Mouse (Mus musculus): ENCODE data around the gene Themis3.
A peak's percentile ranks its signal among the peaks of the same experiment; 100 is the strongest.

The Themis3 gene

DNA sequence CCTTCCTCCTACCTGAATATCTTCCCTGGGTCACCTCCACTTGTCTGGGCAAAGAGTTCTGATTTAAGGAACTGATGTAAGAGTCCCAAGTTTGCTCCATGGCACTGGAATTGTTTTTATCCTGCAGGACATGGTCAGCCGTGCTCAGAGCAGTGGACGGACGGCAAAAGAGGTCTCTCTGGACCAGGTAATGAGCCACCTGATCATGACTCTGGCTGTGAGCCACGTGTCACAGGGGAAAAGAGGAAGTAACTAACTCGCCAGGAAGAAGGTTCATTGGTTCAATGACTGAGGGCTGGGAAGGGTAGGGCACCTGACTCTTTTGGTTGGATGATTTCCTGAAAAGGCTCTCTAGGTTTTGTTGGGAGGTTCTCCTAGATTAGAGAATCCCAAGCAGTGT, at the start of gene Themis3:
Gene Themis3 (minus strand): TSS at position 187 of the 400 bp plus-strand sequence.
- DNase-seq (ENCODE audit: extremely low spot score, low read depth, low spot score), result no peak

DNA sequence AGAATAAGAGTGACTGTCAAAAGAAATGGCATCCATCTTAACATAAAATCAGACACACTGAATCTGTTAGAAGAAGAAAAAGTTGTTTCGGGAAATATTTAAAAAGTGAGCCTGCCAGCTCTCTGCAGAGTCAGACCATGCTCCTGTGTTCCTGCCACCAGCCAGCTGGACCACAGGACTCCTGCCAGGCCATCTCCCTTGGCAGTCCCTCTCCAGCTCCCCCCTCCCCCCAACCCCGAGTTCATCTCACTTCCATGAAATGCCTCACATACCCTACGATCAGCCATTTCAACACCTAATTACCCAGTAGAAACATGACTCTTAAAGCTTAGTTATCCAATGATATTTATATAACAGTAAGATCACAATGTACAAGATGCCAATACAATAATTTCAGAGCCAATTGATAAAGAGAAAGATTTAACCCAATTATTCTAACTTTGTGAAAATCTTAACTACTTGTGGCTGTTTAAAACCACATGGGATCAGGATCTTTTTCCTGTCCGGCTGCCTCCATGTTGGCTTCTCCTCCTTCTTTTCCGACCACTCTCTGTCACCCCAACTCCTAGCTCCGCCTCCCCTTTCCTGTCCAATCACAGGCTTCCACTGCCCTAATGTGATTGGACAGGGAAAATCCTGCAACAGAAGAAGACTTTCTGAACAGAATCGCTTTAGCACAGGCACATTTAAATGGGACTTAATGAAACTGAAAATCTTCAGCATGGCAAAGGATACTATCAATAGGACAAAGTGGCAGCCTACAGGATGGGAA, 43.7 kb upstream of the Themis3 start:
- no peak for DNase-seq (ENCODE audit: extremely low spot score, low read depth, low spot score)

DNA sequence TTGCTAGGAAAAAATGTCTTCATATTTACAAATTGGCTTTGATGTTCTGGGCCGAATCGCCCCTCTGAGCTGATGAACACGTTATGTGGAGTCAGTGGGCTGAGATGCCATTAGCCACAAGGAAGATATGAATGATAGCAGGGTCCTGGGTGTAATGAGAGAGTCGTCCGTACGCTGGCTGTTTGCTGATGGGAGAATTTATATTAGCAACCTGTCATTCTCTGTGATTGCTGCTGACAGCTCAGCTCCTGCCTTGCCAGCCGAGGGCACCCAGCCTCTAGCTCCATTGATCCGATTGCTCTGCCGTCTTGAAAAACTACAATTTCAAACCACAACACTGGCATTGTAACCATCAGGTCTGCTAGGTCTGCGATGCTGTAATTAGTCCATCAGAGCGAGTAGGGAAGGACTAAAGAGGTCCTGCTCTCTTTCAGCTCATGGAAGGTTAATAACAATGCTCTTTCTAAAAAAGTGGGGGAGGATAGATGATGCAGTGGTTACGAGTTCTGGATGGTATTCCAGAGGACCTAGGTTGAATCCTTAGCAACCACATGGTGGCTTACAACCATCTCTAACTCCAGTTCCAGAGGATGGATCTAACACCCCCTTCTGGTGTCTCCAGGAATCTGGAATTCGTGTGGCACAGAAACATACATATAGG, 25.7 kb upstream of the Themis3 start:
- no peak for DNase-seq (ENCODE audit: extremely low spot score, low read depth, low spot score)

DNA sequence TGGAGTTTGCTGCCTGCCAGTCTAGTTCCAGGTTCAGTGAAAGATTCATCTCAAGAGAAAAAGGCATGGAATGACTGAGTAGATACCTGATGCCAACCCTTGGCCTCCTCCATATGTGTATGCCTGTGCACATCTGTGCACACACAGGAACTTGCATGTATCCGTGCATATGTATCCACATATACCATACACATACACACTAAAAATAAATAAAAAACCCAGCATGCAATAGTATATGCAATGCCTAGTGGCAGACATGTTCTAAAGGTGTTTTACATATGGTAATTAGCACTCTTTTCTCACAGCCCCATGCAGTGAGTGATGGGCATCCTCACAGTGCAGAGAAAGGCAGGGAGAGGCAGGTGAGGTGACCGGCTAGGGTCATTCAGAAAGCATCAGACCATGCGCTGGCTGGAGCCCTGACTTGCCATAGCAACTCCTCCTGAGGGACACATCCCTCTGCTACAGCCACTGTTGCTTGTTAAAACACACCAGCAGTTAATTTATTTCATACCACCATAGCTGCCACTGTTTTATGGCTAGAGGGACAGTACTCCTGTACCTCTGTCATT, 24.9 kb upstream of the Themis3 start:
- DNase-seq (ENCODE audit: extremely low spot score, low read depth, low spot score), result no peak

DNA sequence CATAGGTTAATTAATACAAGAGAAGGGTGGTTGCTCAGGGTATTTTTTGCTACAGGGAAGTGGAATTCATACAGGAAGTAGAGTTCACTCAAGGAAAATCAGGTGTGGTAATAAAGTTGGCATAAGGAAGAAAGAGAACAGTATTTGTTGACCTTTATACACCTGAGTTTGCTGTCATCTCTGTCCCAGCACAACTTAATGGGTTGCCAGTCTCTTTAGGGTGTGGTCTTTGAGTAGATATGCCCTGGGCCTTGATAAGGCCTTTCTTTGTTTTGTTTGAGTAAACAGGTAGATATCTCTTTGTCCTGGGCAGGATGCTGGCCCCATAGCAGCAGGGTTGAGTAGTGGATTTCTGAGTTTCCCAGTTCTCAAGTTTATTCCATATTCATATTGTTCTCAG, 15.6 kb upstream of the Themis3 start:
- DNase-seq (ENCODE audit: extremely low spot score, low read depth, low spot score), result no peak

DNA sequence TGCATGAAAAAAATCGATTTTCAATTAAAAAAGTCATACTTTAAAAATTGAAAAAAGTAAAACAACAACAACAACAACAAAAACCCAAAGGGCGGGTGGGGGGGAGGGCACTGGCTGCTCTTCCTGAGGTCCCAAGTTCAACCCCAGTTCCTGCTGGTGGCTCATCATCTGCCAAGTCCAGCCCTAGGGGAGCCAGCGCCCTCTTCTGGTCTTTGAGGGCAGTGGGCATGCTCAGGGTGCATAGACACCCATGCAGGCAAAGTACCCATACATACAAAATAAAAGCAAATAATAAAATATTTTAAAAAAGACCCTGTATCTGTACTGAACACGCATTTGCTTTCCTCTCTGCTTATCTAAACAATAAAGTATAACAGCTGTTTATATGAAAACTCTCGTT, 10.5 kb upstream of the Themis3 start:
- no peak for DNase-seq (ENCODE audit: extremely low spot score, low read depth, low spot score)

DNA sequence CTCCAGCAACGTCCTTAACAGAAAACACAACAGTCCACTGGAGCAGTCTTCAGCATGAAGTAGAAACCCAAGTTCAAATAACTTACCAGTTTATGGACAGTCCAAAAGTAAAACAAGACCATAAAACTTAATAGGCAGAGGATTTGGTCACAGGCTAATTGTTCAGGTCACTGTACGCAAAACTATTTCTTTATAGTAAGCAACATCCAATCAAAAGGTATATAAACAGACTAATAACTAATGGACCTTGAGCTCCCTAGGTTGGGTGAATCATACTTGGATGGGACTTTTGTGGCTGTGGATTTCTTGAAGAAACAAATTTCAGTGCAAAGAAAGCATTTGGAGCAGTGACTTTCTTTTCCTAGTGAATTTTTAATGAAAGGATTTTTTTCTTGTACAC, 6.8 kb upstream of the Themis3 start:
- no peak for DNase-seq (ENCODE audit: extremely low spot score, low read depth, low spot score)

DNA sequence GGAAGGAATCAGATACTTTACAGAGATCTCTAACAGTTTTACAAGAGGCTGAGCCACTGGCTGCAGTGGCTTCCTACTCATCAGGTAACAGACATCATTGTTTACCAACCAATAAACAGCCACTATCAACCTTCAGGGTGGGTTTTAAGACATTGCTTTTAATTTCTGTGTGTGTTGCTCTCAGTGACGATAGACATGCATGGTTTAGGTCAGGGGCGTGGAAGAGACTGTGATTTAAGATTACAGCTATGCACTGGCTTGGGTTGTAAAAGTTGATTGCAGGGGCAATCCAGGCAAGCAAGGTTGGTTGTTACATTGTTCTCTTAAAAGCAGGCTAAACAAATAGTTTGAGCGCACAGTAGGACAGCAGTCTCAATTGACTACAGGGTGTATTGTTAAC, 1.4 kb upstream of the Themis3 start:
- no peak for DNase-seq (ENCODE audit: extremely low spot score, low read depth, low spot score)

DNA sequence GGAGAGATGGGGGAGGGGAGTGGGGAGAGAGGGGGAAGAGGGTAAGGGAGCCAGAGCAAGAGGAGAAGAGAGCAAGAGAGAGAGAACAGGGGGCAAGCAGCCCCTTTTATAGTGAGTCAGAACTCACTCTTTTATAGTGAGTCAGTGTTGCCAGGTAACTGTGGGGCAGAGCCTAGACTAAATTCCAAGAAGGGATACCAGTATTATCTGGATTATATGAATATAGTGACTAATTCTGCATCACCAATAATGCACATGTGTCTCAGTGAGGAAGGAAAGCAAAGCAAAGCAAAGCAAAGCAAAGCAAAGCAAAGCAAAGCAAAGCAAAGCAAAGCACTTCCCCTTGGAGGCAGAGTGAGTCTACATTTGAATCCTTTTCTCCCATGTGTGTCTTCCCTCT, 835 bp upstream of the Themis3 start:
- DNase-seq (ENCODE audit: extremely low spot score, low read depth, low spot score), result no peak

DNA sequence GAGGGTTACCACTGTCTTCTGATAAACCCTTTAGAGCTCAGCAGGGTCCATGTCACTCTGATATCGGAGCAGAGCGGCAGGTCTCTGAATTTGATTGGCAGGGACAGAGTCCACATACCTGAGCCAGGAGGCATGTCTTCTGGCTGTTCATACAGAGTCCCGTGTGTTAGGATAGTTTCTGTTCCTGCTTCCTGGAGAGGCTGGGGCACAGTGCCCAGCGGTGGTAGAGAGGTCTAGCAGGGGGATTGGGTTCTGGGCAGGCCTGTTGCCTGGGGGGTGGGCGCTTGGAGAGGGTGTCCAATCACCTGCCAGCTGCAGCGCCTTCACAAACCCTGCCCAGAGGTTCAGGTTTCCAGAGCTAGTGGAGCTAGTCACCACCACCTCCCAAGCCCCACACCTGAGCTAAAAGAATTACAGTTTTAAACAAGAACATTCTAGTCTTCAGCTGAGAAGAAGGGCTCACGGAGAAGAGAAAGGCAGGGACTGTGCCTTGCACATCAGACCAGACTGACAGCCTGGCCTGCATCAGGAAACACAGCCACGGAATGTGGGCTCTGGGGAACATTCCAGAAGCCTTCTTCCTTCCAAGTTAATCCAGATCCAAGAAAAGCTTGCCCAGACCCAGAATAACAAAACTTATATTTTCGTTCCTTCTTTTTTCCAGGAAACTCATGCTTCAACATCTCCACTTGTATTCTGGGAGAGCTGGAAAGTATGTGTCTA, 3.9 kb downstream of the Themis3 start:
- no peak for DNase-seq (ENCODE audit: extremely low spot score, low read depth, low spot score)

DNA sequence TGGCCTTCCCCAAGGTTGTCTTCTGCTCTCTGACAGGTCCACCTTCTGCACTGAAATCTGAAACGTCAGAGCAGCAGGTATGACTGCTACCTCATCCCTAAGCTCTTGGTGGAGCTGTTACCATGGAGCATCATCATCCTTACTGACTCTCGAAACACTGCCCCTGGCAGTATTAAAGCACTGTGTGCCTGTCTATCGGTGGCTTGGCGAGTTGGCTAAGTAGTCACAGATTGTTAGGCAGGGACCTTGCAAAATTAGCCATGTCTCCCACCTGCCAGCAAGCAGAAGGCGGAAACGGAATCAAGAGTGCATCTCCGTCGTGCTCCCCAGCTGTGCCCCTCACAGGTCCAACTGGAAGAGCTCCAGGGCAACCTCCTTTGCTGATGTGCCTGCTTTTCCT, 4.6 kb downstream of the Themis3 start:
- DNase-seq (ENCODE audit: extremely low spot score, low read depth, low spot score), result no peak

DNA sequence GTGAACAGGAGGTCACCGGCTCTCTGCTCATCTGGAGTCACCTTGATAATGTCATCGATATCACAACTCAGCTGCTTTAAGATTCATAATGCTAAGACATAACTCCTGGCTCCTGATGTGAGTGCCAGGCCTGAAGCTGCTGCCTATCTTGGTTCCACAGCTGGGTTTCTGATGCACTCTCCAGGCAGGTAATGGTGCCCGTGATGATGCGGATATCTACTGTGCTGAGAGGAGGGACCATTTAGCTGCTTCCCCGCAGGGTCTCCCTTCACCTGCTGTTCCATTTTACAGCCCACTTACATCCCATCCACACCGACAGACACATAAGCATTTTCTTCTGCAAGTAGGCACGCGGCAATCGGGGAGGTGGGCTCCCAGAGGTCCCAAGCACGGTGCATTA, 7.7 kb downstream of the Themis3 start:
- no peak for DNase-seq (ENCODE audit: extremely low spot score, low read depth, low spot score)

DNA sequence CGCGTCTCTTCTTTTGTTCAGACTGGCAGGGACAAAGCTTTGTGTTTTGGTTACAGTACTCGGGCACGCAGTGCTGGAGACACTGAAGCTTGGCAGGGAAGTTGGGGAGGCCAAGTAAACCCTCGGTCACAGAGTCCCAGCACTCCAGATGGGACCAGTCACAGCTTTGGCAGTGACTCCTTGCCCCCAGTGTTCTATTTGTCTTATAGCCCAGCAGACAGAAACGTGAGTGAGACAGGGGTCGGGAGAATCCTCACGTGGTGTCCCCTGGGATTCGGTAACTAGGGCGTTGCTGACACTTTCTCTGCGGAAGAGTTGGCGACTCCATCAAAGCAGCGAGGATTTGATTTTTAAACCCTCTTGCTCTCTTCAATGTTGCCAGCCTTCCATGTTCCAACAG, 8.3 kb downstream of the Themis3 start:
- no peak for DNase-seq (ENCODE audit: extremely low spot score, low read depth, low spot score)

DNA sequence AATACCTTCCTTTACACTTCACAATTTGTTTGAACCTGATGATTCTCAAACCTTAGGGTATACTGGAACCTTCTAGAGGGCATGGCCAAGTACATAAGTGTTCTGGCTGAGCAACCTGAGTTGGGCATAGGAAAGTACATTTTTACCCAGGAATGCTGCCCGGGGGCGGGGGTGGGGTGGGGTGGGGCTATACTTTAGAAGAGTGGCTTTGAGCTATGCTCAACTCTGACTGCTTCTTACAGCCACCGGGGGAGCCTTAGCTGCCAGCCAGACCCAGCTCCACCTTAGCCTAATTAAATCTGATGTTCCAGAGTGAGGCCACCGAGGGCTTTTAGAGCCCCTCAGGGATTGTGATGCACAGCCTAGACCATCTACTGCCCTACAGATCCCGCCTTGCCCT, 13.4 kb downstream of the Themis3 start:
- DNase-seq (ENCODE audit: extremely low spot score, low read depth, low spot score), result no peak

DNA sequence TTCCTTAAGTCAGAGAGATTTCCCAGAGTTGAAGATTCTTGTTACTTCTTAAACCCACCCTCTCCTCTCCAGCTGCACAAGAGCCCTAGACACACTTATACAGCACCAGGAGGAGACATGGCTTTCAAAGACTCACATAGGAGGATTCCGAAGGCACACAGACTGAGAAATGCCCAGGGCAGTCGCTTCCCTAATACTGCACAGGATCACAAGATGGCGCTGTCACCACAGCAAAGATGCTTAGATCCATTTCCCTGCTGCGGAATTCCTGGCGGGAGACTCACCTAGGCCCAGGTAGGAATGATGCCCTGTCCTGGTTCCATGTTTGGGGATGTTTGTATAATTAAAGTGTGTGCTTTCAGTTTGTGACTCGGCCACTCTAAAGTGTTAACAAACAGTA, 16.4 kb downstream of the Themis3 start:
- DNase-seq (ENCODE audit: extremely low spot score, low read depth, low spot score), result peak; percentile 33

DNA sequence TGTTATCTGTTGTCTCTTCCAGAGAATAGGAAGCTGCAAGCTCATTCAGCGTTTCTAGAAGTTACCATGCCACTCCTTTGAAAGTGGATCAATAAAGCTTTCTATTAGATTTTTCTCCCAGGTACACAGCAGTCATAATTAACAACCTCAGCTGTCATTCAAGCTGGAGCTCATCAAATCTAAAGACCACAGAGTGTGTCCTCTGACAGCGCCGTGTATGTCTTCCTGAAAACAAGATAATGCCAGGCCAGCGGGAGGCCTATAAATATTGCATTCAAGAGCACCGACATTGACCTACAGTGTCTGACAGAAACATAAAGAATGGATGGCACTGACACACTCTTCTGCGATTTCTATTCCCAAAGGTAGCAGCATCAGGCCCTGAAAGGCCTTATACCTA, 16.9 kb downstream of the Themis3 start:
- DNase-seq (ENCODE audit: extremely low spot score, low read depth, low spot score), result no peak

DNA sequence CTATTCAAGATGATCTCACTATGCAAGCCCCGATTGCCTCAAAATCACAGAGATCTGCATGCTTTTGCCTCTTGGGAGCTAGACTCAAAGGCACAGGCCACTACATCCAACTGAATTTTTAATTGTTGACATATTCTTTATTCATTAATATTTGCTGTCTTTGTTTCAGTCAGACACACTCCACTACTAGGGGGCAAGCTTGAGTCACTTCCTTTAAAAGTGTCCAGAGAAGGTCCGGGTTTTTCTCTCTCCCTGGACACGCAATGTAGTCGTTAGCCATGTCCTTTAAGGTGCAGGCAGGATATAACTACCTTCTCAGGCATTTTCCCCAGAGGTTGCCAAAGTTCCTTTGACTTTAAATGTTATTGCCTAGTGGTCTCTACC, 21.8 kb downstream of the Themis3 start:
- no peak for DNase-seq (ENCODE audit: extremely low spot score, low read depth, low spot score)

DNA sequence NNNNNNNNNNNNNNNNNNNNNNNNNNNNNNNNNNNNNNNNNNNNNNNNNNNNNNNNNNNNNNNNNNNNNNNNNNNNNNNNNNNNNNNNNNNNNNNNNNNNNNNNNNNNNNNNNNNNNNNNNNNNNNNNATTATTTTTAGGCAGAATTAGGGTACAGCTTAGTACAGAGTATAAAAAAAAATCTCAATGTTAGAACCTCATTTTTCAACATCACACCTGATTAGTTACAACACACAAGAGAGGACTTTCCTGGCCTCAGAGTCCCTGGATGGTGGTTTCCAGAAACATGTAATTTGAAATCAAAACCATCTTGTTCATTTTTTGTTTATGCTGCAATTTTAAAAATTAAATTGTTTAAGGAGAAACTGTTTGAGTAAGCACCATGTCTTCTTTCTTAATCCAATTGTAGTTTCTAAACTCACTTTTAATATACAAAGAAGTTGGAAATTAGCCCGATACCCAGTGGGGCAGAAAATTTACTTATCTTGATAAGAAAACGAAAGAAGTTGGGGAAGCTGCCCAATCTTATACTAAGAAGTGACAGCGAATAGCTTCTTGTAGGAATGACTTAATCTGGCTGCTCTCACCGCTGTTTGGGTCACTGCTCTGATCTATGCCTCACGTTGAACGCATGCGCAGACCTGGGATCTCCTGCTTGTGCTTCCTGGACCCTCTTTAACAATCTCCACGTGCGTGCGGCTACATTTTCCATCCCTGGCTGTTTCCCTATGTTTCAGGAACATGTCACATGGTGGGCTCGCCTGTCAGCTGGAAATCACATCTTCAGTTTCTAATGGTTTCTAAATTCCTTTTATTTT, 22.4 kb downstream of the Themis3 start:
- DNase-seq (ENCODE audit: extremely low spot score, low read depth, low spot score), result no peak

DNA sequence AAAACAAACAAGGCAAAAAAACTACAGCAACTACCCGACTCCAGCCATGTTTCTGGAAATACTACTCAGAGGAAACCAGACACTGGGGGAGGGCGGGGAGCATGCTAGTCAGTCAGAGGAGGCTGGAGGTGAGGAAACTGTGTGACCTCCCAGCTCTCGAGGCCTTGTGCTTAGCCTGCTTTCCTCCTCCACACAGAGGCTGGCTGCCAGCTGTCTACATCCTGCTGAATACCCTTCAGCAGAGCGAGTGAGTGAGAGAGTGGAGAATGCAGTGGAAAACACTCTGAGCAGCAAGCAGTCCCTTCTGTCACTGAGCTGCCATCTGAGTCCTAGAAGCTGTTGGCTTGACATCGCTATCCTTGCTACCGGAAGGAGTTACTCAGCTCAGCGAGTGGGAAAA, 30.2 kb downstream of the Themis3 start:
- DNase-seq (ENCODE audit: extremely low spot score, low read depth, low spot score), result no peak

DNA sequence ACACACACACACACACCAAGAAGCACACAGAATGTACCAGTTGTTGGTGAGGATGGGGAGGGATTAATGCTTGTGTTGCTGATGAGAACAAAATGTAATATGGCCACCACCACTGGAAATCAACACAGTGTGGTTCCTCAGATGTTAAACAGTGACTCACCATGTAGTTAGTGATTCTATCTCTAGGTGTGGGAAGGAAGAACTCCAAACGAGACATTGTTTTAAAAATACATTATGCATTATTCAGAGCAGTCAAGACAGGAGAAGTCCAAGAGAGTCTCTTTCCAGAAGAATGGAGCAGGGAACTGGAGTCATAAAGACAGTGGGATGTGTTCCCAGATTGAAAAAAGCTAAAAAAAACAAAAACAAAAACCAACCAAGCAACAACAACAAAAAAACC, 30.9 kb downstream of the Themis3 start:
- DNase-seq (ENCODE audit: extremely low spot score, low read depth, low spot score), result no peak

DNA sequence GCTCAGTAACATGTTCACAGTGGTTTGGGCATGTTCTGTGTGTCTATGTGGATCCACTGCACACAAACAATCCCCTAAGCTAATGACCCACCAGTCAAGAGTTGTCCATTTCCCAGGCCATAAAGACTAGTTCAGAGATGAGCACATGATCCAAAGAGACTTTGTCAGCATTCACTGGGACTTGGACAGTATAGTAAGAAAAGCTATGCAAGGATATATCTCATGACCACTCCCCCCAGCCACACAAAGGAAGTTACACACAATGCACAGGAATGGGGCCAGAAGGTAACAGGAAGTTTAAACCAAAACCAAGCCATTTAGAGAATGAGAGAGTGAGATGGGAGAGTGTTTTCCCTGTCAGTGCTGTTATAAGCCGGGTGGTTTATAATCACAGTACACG, 33.0 kb downstream of the Themis3 start:
- no peak for DNase-seq (ENCODE audit: extremely low spot score, low read depth, low spot score)

Measured in hindlimb bud, embryonic 11.5 days (tissue).